Mouse (Mus musculus) lung, adult 2 months (tissue): ENCODE results near the gene Srsf3.

Source experiments
- CTCF ChIP-seq: fragments of 200-500 bp; IDR thresholded peaks from 2 replicates; pipeline ENCODE4 v1.5.1; 2011; ENCODE audit warnings: mild to moderate bottlenecking, low read length, control low read depth; ENCODE audit not compliant: insufficient read depth
- POLR2A ChIP-seq: fragments of 200-500 bp; IDR thresholded peaks from 2 replicates; pipeline ENCODE4 v1.6.1; 2011; ENCODE audit warnings: low read depth, mild to moderate bottlenecking, control low read depth, low read length, borderline replicate concordance; ENCODE audit errors: extremely low read depth

GRCm38 (mm10) chr17:29007243-29007640 is 25.2 kb upstream of the Srsf3 start:
- TF ChIP-seq CTCF: no peak
- no peak for TF ChIP-seq POLR2A
